Mouse (Mus musculus) embryonic fibroblast, embryonic 13.5 days (primary cell): ENCODE results near the gene Prol1. TPM values are rescaled to one million over a fixed set of nuclear protein-coding genes. Genes with fewer than 3 reads are reported as not detected.
"Not testable (repeated sequence)": the region's sequence is repeated elsewhere in the genome, so short reads cannot be mapped to it uniquely, and the experiment has no call there.

Source experiments
- H3K27ac ChIP-seq: 2 replicates; pipeline ENCODE4 v1.5.1; 2012; ENCODE audit warnings: low read length, control low read depth, inconsistent platforms; ENCODE audit not compliant: insufficient read depth
- H3K4me1 ChIP-seq: 2 replicates; pipeline ENCODE4 v1.6.1; 2011; ENCODE audit warnings: low read length; ENCODE audit not compliant: control insufficient read depth, insufficient read depth
- H3K4me3 ChIP-seq: 2 replicates; pipeline ENCODE4 v1.5.1; 2011; ENCODE audit warnings: mild to moderate bottlenecking, control low read depth, low read length; ENCODE audit not compliant: insufficient read depth
- CTCF ChIP-seq: IDR thresholded peaks from 2 replicates; pipeline ENCODE4 v1.5.1; 2011; ENCODE audit warnings: mild to moderate bottlenecking, control low read depth, low read length, moderate library complexity, borderline replicate concordance; ENCODE audit not compliant: insufficient read depth
- POLR2A ChIP-seq: IDR thresholded peaks from 2 replicates; pipeline ENCODE4 v1.6.1; 2011; ENCODE audit warnings: low read depth, mild to moderate bottlenecking, control low read depth, low read length, moderate library complexity
- polyA plus RNA-seq: library from polyadenylated mRNA; stranded (reverse); fragments of >200 nt; gene quantifications from 2 replicates; pipeline ENCODE4 v1.2.4, GENCODE M21; 2011; ENCODE audit warnings: low read depth; ENCODE audit not compliant: missing spikeins, insufficient read length

Gene Prol1
- not detected in 2 replicates for polyA plus RNA-seq

GRCm38 (mm10) chr5:88317012-88317411 lies at the start of gene Prol1:
Gene Prol1 (plus strand): TSS chr5:88317312.
- no peak within 1 kb of the TSS for H3K27ac ChIP-seq
- TF ChIP-seq POLR2A (no peak), CTCF (no peak)
- H3K4me1 ChIP-seq = no peaks in the 10 kb centered on the region
- no peak within 1 kb of the TSS for H3K4me3 ChIP-seq

GRCm38 (mm10) chr5:88268619-88269018 lies 48.5 kb upstream of the Prol1 start, which contains the start of gene Gm7714:
Gene Gm7714 (plus strand): TSS chr5:88268919.
- Histone ChIP-seq H3K4me1 (no peaks in the 10 kb centered on the region), H3K4me3 (no peak within 1 kb of the TSS), H3K27ac (no peak within 1 kb of the TSS)
- TF ChIP-seq CTCF (no peak), POLR2A (no peak)

DNA sequence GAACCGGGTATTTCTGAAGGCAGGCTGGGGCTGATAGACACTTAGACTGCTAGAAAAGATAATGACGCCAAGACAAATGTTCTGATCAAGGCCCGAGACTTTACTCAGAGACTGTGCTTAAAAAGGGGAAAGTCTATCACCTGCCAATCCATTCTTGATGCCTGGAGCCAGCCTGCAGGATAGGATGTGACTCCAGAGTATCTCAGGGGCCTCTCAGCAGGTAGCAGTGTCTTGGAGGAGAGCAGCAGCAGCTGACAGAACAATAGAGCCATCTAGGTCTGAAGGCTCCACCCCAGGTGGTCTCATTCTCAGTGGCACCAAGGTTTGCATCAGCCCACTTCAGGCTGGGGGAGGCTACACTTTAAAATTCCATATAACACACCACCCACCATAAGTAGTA lies 5.8 kb upstream of the Prol1 start:
- not testable (repeated sequence) for H3K4me1 ChIP-seq, H3K27ac ChIP-seq, H3K4me3 ChIP-seq

DNA sequence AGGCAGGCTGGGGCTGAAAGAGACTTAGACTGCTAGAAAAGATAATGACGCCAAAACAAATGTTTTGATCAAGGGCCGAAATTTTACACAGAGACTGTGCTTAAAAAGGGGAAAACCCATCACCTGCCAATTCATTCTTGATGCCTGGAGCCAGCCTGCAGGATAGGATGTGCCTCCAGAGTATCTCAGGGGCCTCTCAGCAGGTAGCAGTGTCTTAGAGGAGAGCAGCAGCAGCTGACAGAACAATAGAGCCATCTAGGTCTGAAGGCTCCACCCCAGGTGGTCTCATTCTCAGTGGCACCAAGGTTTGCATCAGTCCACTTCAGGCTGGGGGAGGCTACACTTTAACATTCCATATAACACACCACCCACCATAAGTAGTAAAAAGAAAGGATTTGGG lies 31.4 kb downstream of the Prol1 start:
- H3K27ac ChIP-seq, H3K4me3 ChIP-seq, H3K4me1 ChIP-seq: not testable (repeated sequence)

DNA sequence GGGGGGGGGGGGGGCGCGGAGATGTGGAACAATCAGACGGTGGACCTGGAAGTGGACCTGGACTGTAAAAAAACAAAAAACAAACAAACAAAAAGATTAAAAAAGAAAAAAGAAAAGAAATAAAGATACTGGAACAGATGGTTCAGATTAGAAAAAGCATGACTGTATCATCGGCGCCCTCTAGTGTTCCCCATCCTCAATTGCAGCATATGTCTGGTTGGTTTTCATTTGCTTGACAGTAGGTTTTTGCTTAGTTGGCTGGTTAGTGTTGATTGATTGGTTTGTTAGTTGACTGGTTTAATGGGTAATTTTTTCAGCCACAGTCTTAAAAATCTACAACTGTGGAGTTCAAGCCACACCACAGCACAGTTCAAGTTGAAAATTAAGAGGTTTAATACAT lies 47.7 kb downstream of the Prol1 start:
- Histone ChIP-seq H3K27ac (no peak overlapping the region), H3K4me1 (no peaks in the 10 kb centered on the region), H3K4me3 (no peak overlapping the region)
- TF ChIP-seq POLR2A (no peak), CTCF (no peak)

DNA sequence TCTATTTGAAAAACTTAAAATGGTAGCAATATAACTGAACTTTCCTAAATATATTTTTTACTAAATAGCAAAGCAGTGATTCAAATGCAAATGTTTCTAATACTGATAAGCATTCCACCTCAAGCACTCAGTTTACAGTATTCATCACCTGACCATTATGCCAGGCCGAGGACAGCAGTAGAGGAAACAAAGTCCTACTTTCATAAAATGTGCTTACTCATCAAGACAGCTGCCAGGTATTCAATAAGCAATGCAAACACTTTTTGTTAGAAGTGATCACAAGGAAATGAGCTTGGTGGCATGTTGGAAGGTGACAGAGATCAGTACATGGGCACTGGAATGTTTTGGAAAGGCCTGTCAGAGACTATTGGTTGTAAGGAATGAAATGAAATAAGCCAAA lies 49.8 kb downstream of the Prol1 start:
- no peak overlapping the region for H3K27ac ChIP-seq

GRCm38 (mm10) chr5:88370578-88371232 lies 53.6 kb downstream of the Prol1 start:
- H3K4me1 ChIP-seq = no peaks in the 10 kb centered on the region
- H3K27ac ChIP-seq = no peak overlapping the region
- H3K4me3 ChIP-seq = no peak overlapping the region
- TF ChIP-seq CTCF = no peak
- TF ChIP-seq POLR2A = no peak

More for the DNA sequence above, 49.8 kb downstream of the Prol1 start:
- Histone ChIP-seq H3K4me1 (no peaks in the 10 kb centered on the region), H3K4me3 (no peak overlapping the region)
- TF ChIP-seq POLR2A (no peak), CTCF (no peak)

GRCm38 (mm10) chr5:88372563-88372962 lies 55.5 kb downstream of the Prol1 start:
- TF ChIP-seq CTCF (no peak), POLR2A (no peak)
- Histone ChIP-seq H3K4me3 (no peak overlapping the region), H3K4me1 (no peaks in the 10 kb centered on the region), H3K27ac (no peak overlapping the region)

DNA sequence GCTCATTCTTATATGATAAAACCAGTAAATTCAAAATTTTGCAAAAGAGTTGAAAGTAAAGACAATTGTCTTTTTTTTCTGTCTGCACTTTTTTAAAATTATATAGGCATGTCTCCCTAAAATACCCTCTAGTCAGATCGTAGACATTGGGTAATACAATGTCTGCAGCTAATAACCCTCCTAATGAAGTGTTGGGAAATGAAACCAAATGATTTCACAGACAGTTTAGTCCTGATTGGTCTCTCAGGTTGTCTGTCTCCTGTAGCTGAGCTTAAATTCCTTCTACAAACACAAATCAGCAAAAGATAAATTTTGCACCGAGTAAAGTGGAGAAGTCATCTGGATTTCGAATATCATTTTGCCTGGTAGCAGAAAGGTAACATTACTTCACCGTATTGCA lies 58.7 kb downstream of the Prol1 start, which contains the start of gene Amtn:
Gene Amtn (plus strand): TSS at position 301 of the 400 bp plus-strand sequence.
- Histone ChIP-seq H3K4me3 (no peak within 1 kb of the TSS), H3K27ac (no peak within 1 kb of the TSS), H3K4me1 (no peaks in the 10 kb centered on the region)
- TF ChIP-seq POLR2A (no peak), CTCF (no peak)

Other genes starting within 250 kb of the Prol1 start
- not detected in 2 replicates for gene Smr2, start 230.8 kb upstream of the Prol1 start, polyA plus RNA-seq
- gene Gm11116, start 205.8 kb upstream of the Prol1 start, polyA plus RNA-seq = not detected in 2 replicates
- gene Gm11115, start 163.2 kb upstream of the Prol1 start, polyA plus RNA-seq = not detected in 2 replicates
- not detected in 2 replicates for gene Gm7714, start 48.4 kb upstream of the Prol1 start, polyA plus RNA-seq
- not detected in 2 replicates for gene Amtn, start 58.8 kb downstream of the Prol1 start, polyA plus RNA-seq
- not detected in 2 replicates for gene Ambn, start 138.7 kb downstream of the Prol1 start, polyA plus RNA-seq
- gene Enam, start 170.7 kb downstream of the Prol1 start, polyA plus RNA-seq = not detected in 2 replicates
- not detected in 2 replicates for gene Jchain, start 210.6 kb downstream of the Prol1 start, polyA plus RNA-seq
- 53.0 and 55.2 TPM in 2 replicates for gene Utp3, start 237.2 kb downstream of the Prol1 start, polyA plus RNA-seq
- 9.4 and 11.3 TPM in 2 replicates for gene Rufy3, start 247.7 kb downstream of the Prol1 start, polyA plus RNA-seq